Mouse (Mus musculus): Measurements from ENCODE around the gene Llgl2.
A peak's percentile ranks its signal among the peaks of the same experiment; 100 is the strongest.

Gene Llgl2

DNA sequence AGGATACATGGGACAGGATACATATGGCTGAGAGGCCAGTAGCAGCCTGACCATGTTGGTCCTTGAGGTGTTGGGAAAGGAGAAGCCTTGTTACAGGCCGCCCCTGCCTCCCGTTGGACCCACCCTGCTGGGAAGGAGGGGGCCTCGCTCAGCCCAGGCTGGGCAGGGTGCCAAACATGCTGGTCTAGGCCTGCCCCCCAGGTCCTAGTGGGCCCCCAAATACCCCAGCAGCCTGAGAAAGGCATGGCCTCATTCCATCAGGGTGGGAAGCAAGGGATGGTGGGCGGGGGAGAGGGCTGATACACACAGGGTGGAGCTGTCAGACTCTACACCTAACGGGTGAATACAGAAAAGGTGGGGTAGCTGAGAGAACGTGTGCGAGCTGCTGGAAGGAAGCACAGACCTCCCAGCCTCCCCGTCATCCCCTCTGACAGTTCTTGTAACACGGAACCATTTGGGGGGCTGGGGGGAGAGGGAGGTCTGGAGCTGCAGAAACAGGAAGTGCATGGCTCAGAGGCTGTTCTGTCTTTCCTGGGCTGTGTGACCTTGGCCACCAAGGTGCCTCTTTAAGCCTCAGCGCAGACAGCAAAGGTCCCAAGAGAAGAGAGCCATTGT, 15.0 kb upstream of the Llgl2 start:
- no peak for DNase-seq (ENCODE audit: low spot score in 2 of 2)

DNA sequence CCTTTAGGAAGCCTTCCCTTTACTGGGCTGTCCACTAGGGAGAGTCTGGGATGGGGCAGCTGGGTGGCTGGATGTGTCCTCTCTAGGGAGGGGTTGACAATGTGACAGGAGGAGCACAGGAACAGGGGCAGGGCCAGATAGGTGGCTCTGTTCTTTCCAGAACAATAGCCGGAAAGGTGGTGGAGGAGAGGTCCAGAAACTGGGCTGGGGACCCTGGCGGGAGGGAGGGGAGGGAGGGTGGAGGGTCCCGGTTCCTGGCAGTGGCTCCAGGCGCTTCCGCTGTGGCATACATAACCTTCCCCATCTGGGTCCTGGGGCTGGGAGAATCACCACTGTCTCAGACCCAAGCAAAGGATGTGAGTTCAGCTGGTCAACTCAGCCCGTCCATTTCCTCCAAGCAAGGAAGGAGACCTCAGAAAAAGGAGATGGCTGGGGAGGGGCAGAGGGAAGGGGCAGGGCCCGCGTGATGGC, 14.5 kb upstream of the Llgl2 start:
- DNase-seq (ENCODE audit: low spot score in 2 of 2): no peak

DNA sequence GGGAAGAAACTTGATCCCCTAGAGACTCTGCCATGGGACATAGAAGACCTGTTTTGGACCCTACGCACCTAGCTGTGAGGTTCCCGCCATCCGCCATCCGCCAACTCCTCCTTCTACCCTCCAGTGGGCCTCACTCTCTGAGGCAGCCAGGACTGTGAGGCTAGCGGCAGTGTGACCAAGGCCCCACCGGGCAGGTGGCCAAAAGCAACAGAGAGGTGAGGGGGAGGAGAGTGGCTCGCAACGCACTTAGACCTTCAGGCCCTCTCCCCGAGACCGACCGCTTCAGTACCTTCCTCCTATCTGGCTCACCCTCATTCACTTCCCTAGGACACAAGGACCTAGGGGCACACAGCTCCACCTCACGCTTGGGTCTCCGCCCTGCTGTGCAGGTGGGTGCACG, 13.5 kb upstream of the Llgl2 start:
- peak in 1 of 2 experiments; percentile 49 for DNase-seq (ENCODE audit: low spot score in 2 of 2)

DNA sequence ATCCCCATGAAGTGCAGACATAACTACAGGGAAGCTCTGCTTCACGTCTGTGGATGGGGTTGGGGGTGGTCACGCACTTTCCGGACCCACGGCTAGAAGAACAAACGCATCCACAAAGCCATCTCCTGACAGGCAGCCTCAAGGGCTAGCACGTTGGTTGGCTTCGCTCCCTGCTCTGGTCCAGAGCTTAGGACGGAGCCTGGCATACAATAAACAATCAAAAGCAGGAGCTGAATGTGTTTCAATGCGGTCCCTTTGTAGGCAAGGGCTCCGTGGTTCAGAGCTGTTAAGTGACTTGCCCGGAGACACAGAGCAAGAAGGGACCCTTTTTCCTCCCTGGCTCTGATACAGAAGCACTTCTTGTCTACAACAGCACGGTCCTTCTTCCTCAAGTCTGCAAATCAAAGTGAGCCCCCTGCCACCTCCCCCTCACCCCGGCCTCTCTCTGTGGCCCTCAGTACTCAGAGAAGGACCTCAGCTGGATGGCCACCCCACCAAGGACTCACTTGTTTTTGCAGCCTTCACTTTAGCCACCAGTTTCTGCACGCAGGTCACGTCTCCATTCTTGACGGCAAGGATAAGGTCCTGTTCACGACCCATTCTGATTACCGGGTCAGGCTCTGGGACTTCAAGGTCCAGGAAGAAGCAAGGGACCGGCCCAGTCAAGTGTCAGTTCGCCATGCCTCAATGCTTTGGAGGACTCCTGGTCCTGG, 12.3 kb upstream of the Llgl2 start:
- DNase-seq (ENCODE audit: low spot score in 2 of 2): no peak

DNA sequence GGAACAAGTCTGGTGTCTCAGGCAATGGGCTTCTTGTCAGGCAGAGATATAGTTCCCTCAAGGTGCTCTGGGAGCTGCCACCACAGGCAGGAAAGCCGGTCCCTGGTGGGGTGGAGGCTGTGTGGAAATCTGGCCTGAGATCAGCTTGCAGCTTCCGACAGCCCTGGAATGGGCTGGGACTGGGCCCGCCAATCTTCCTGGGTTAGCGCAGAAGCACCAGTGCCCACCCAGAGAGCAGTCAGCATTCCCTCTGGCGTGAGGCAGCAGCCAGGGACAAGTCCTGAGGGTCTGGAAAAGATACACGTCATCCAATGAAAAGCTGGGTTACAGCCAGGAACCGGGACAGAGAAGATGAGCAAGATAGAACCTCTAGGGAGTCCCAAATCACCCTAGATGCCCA, 11.8 kb upstream of the Llgl2 start:
- DNase-seq (ENCODE audit: low spot score in 2 of 2): no peak

DNA sequence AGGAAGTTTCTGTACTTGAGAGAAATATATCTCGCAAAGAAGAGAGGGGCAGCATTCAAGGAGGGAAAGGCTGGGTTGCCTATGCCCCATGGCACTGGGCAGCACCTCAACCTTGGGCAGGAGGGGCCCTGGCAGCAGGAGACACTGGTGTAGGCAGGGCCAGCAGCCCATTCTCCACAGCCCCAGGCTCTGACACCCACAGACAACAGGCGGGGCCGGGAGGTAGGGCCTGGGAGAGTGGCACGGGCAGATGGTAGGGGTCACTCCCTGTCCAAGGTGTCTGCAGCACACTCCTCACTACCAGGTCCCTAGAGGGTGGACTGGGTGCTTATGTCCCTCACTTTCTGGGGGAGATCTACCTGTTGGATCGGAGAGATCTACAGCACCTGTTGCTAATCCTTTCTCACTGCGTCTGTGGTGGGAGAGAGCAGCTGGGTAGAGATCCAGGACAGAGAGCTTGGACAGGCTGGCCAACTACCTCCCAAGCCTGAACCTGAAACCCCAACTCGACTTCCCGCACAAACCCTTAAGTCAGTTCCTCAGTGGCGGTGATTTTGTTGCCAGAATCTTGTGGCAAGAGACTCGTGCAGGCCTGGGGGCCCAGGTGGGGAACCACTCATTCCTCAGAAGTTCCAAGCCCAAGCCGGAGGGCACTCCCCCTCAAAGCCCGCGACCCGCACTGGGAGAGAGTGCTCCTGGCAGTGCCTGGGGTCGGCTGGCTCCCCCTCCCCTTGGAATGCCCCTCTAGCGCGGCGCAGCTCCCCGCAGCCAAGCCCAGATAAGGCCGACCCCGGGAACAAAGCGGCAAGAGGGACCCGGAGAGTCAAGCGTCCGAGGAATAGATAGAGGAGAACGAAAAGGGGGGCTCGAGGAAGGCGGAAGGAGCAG, 11.1 kb upstream of the Llgl2 start:
- no peak for DNase-seq (ENCODE audit: low spot score in 2 of 2)

DNA sequence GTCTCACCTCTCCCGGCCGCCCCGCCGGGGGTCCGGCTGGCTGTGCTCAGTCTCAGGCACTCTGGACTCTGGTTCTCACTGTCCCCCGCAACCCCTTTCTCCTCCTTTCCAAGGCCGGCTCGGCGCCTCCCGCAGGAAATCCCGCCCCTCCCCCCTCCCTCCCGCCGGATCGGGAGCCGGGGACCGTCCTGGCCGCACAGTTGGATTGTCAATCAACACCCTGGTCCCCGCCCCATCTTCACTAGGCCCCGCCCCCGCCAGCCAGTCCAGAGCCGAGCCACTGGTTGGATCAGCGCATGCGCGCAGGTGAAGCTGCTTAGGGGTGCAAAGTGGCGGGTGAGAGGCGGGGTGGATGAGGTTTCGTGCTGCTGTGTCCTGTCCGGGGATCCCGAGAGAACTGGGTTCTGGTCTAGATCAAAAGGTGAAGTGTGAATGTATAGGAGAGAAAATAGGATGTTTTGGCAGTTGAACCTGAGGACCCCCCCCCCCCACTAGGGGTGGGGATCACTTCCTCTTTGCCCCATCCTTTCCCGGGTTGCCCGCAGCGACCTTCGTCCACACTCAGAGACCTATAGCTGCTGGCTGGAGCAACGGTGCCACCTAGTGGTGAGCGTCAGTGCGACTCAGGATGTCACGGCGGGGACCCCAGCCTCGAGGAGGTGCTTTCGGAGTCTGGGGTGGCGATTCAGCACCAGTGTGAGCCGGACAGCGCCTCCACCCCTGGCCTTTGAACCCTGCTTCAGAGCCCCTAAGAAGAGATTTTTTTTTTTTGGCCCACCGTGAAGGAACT, 10.1 kb upstream of the Llgl2 start, which contains the start of gene Caskin2:
Gene Caskin2 (minus strand): TSS at position 133 of the 790 bp plus-strand sequence.
- DNase-seq (ENCODE audit: low spot score in 2 of 2): peak; percentile 91 to 94

DNA sequence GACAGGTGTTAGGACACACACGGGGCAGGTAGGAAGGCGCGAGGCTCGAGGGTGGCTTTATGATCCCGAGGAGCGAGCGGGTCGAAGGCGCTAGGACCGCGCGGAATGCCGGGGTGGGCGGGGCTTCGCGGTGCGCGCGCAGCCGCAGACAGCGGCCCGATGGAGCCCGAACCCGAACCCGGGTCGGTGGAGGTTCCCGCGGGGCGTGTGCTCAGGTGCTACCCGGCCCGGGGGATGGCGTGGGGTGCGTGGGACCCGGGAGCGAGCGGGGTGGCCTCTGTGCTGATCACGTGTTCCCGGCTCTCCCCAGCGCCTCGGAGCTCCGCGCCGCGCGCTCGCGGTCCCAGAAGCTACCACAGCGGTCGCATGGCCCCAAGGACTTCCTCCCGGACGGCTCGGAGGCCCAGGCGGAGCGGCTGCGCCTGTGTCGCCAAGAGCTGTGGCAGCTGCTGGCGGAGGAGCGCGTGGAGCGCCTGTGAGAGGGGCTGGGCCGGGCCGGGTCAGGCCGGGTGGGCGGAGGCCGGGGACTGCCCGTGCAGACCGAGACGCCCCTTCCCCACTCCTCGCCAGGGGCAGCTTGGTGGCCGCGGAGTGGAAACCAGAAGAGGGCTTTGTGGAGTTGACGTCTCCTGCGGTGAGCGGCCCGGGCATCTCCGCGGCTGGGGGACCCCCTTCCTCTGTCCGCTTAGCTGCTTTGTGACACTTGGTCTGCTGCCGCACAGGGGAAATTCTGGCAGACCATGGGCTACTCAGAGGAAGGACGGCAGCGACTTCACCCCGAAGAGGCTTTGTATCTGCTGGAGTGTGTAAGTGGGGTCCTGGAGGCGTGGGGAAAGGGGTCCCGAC, 9.0 kb upstream of the Llgl2 start, which contains the start of gene Tsen54:
Gene Tsen54 (plus strand): TSS at position 120 of the 846 bp plus-strand sequence.
- DNase-seq (ENCODE audit: low spot score in 2 of 2): peak; percentile 80 to 87

DNA sequence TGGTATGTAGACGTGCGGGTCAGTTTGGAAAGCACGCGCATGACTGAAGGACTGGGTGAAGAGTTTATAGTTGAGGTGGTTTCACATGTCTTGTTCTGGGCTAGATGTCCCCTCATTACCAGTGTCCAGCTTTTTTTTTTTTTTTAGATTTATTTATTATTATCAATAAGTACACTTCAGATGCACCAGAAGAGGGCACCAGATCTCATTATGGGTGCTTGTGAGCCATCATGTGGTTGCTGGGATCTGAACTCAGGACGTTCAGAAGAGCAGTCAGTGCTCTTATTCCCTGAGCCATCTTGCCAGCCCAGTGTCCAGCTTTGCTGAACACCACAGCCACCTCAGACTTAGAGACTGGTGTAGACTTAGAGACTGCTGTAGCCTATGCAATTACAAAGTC, 6.5 kb upstream of the Llgl2 start:
- no peak for DNase-seq (ENCODE audit: low spot score in 2 of 2)

DNA sequence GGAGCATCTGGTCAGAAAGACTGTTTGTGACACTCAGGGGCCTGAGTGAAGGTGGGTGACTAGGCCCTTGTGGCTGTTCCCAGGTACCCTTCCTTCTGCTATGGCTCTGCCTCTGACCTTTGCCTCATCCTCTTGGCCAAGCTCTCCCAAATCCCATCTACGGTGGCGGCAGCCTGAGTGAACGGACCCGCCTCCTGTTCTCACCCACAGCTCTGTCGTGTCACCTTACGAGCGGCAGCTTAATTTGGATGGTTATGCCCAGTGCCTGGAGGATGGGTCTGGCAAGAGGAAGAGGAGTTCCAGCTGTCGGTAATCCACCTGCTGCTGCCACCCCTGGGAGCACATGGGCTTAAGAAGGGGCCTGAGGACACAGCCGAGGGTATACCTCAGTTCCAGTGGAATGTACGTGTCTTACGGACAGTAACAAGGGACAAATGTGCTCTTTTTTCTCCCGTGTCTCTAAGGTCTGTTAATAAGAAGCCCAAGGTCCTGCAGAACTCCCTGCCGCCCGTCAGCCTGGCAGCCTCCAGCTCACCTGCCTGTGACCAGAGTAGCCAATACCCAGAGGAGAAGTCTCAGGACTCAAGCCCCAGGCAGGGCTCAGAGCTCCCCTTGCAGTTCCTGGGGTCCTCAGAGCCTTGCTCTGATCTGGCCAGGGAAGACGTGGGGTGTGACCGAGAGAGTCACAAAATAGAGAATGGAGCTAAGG, 3.8 kb upstream of the Llgl2 start:
- DNase-seq (ENCODE audit: low spot score in 2 of 2): no peak

DNA sequence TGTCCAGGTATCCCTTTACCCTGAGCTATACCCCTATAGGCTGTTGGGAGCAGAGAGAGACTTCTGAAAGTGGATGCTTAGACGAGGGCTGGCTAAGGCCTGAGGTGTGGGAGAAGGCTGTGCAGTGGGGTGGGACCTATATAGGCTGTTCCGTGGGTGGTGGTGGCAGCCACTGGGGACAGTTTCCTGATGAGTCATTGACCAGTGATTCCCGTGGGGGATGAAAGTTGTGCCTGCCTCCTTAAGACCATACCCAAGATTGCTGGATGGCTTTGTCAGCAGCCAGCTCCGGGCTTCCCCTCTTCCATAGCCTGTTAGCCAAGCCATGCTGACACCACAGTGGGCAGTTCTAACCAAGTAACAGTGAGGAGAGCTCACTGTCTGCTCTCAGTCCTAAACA, 2.8 kb upstream of the Llgl2 start:
- no peak for DNase-seq (ENCODE audit: low spot score in 2 of 2)

DNA sequence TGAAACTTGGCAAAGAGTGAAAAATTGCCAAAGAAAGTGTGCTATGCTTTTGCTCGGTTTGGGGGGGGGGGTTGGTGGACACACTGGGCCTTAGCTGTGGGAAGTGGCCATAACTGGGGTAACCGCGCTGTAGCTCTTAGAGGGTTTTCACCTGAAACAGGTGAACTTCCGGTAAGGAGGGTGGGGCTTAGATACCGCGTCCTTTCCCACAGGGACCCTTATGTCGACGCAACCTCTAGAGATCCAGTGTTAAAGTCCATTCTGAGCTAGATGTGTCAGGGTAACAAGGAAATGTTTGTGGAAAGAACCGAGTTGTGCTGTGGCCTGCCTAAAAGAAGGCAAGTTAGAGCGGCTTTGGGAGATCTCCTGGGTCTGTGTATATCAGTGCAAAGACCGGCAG, 964 bp downstream of the Llgl2 start:
- no peak for DNase-seq (ENCODE audit: low spot score in 2 of 2)

DNA sequence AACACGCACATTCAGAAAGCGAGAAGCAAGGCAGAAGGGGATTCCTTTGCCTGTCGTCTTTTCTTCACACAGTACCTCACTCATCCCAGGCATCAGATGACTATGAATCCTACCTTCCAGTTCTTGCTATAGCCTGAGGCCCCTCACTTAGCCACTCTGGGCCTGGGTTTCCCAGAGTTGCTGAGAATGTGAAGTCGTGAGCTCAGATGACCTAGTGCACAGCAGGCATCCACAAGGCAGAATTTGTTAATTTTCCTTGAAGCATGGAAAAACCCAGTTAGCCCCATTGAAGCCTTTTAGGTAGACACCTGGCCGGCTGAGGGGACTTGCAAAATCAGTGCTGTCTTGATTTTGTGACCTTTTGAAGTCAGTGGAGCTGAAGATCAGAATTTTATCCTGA, 2.6 kb downstream of the Llgl2 start:
- no peak for DNase-seq (ENCODE audit: low spot score in 2 of 2)

DNA sequence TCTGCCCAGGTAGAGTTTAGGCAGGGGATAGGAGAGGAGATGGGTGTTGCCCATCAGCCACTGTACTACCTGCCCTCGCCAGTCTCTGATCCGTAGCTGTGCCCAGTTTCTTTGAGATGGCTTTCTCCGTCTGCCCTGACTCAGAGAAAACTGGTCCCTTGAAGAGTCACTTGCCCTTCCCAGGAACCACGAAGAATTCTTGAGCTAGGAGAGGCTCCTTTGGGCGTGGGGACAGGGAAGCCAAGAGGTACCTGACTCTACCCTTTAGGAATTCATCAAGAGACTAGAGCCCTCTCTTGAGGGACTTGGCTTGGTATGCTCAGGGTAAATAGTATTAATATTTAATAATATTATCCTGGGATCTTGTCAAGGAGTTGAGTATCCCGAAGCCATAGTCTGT, 3.8 kb downstream of the Llgl2 start:
- no peak for DNase-seq (ENCODE audit: low spot score in 2 of 2)

DNA sequence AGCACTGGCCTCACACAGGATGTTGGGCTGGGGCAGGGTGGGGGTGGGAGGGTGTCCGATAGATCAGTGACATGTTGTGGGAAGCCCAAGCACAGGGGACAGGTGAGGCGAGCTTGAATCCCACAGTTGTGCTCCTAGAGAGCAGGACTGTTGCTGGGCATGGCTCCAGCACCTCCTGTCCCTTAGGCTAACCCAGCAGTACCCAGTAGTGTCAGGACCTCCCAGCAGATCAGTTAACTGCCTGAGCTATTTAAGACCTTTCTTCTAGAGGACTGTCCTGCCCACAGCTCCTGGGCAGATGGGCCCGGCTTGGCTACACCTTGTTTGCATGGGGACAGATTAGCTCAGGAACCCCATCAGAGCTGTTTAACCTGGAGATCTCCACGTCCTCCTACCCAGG, 5.2 kb downstream of the Llgl2 start:
- no peak for DNase-seq (ENCODE audit: low spot score in 2 of 2)

DNA sequence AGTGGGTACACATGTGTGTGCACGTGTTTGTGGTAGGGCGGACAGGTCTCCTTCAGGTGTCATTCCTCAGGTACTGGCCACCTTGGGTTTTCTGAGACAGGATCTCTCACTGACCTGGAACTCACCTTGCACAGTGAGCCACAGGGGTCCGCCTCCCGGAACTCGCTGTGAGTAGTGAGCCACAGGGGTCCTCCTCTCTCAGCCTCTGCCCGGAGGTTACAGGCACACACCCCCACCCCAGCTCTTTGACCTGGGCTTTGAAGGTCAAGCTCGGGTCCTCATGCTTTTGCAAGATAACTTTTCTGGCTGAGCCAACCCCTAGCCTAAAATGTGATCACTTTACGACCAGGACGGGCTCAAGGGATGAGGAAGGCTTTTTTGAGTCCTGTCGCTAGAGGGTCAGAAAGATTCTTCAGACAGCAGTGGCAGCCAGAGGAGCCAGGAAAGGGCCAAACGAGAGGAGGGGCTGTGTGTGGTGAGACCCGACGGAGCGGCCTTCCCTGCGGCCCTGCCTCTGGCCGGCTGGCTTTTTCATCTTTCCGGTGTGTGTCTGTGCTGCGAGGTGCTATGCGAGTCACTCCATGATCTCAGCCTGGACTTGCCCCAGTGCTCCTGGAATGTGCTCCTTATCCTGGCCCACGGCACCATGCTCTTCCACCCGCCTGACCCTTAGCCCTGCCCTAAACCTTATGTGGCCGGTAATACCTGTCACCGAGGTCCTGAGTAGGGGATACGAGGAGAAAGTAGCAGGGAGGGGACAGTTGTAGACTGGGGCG, 6.9 kb downstream of the Llgl2 start:
- no peak for DNase-seq (ENCODE audit: low spot score in 2 of 2)

DNA sequence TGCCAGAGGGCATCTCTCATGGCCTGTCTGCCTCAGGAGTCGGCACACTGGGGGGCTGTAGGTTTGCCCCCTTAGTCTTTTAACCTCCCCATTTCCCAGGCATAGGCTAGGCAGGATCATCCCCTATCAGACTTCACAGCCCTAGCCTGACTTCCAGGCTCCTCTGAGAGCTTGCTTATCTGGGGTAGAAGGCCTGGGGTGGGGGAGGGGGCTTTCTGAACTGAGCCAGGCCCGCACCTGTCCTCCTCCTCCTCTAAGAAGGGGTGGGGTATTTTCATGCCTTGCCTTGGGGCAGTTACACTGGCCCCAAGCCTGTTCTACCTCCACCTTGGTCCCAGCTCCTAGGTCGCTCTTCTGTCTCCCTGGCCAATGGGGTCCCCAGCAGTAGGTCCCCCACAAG, 7.7 kb downstream of the Llgl2 start:
- no peak for DNase-seq (ENCODE audit: low spot score in 2 of 2)

DNA sequence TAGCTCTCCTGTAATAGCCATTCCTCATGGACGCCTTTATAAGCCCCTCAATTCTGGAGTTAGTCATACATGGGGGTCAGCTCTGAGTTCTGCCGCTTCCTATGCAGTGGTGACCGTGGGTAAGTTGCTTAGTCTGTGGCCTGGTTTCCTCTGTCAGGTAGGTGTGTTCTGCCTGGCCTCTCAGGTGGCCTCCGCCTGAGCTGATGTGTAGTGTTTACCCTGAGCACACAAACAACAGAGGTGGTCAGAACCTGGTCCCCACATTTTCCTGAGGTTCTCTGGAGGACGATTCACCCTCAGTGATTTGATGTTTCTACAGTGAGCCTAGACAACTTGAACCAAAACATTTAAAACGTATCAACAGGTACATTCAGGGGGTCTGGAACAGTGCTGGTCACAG, 8.2 kb downstream of the Llgl2 start:
- no peak for DNase-seq (ENCODE audit: low spot score in 2 of 2)

DNA sequence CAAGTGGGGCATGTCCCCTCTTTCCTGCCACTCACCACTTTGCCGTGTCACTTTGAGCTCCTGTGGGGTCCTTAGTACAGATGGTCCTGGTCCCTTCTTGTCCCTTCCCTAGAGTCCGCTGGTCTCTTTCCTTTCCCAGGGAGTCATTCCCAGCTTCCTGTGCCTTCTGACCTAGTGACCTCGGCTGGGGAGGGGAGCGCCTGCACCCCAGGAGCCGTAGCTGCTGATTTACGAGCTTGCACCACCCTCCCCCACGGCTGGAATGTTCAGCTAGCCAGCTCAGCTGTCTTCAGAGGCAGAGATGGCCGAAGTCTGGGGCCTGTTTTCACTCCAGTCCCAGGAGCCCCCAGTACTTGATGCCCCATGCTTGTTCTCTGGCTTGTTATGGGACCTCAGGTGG, 8.7 kb downstream of the Llgl2 start:
- DNase-seq (ENCODE audit: low spot score in 2 of 2): no peak

Data from urinary bladder, adult 18-20 months (tissue).